Mouse (Mus musculus) ZHBTc4 (cell line): ENCODE results near the gene Mup4.
A peak's percentile ranks its signal among the peaks of the same experiment; 100 is the strongest.

Experiments used
- DNase-seq: peaks from one replicate; pipeline ENCODE4 v3.0.0-alpha.2; 2011; ENCODE audit warnings: low read depth, low spot score

Mup4 gene

GRCm38 (mm10) chr4:59960610-59961009 is at the start of gene Mup4:
Gene Mup4, minus strand, starts transcription at chr4:59960710.
- DNase-seq, result no peak

GRCm38 (mm10) chr4:59997894-59998293 is 37.4 kb upstream of the Mup4 start:
- peak; percentile 65 for DNase-seq

GRCm38 (mm10) chr4:59963405-59964344 is 3.2 kb upstream of the Mup4 start, which contains the start of gene Mup6:
Gene Mup6, plus strand, starts transcription at chr4:59964294.
- peak; percentile 93 for DNase-seq

GRCm38 (mm10) chr4:59937543-59937942 is 23.0 kb downstream of the Mup4 start:
- no peak for DNase-seq

GRCm38 (mm10) chr4:59932505-59933281 is 27.8 kb downstream of the Mup4 start:
- DNase-seq, result peak; percentile 83

- peak; percentile 89 for DNase-seq
Measured at GRCm38 (mm10) chr4:59928347-59928746, 32.2 kb downstream of the Mup4 start.

GRCm38 (mm10) chr4:59927666-59928065 is 32.8 kb downstream of the Mup4 start:
- DNase-seq, result peak; percentile 10

- no peak for DNase-seq
Measured at GRCm38 (mm10) chr4:59925082-59925481, 35.4 kb downstream of the Mup4 start.

- DNase-seq, result no peak
Measured at GRCm38 (mm10) chr4:59917966-59918365, 42.5 kb downstream of the Mup4 start.

- DNase-seq, result no peak
Measured at GRCm38 (mm10) chr4:59914608-59915403, 45.7 kb downstream of the Mup4 start, which contains the start of gene Slc46a2. Gene Slc46a2, minus strand, starts transcription at chr4:59915056.

- no peak for DNase-seq
Measured at GRCm38 (mm10) chr4:59908785-59909184, 51.7 kb downstream of the Mup4 start.

GRCm38 (mm10) chr4:59907657-59908230 is 52.8 kb downstream of the Mup4 start:
- peak; percentile 62 for DNase-seq

GRCm38 (mm10) chr4:59907092-59907491 is 53.4 kb downstream of the Mup4 start:
- no peak for DNase-seq
